In genomic region chr10:42953601-42954000, GRCm38 (mm10) we compare ENCODE assay signal across 30 mouse cellular contexts.
"Had no signal": no experiment of that assay in that cellular context is flagged by ENCODE, and none has a peak within 500 bp of the region (broad histone marks: within the 10 kb centered on the region; RNA-seq: fewer than 3 reads in every experiment).

No protein-coding gene starts in this region.

- H3K27ac ChIP-seq: limb, embryonic 10.5 days; limb, embryonic 12.5 days; limb, embryonic 13.5 days; limb, embryonic 15.5 days; liver, embryonic 12.5 days; liver, embryonic 13.5 days; liver, embryonic 14.5 days; liver, embryonic 15.5 days; lung, embryonic 15.5 days; macrophage; midbrain, embryonic 10.5 days; midbrain, embryonic 12.5 days; midbrain, embryonic 13.5 days; midbrain, embryonic 15.5 days had no signal

- H3K27me3 ChIP-seq: midbrain, embryonic 15.5 days had no signal

- H3K9ac ChIP-seq: limb, embryonic 12.5 days; limb, embryonic 13.5 days; limb, embryonic 15.5 days; liver, embryonic 12.5 days; liver, embryonic 13.5 days; liver, embryonic 14.5 days; liver, embryonic 15.5 days; liver, postnatal 0 days; lung, embryonic 14.5 days; lung, embryonic 15.5 days; midbrain, embryonic 12.5 days; midbrain, embryonic 13.5 days; midbrain, embryonic 15.5 days had no signal

- DNase-seq: left cerebral cortex, postnatal 4 days; liver; liver, embryonic 13.5 days; liver, postnatal 0 days; lung, adult 18-20 months; lung, adult 2 months; lung, embryonic 14.5 days; lung, postnatal 10 days; lung, postnatal 14 days; lung, postnatal 36 days; lung, postnatal 4 days had no signal

- H3K4me2 ChIP-seq: limb, embryonic 12.5 days; limb, embryonic 13.5 days; limb, embryonic 15.5 days; liver, embryonic 11.5 days; liver, embryonic 12.5 days; liver, embryonic 13.5 days; liver, embryonic 15.5 days; lung, embryonic 14.5 days; lung, embryonic 15.5 days; midbrain, embryonic 11.5 days; midbrain, embryonic 12.5 days; midbrain, embryonic 13.5 days; midbrain, embryonic 15.5 days had no signal

- H3K9me3 ChIP-seq: limb, embryonic 10.5 days; limb, embryonic 12.5 days; limb, embryonic 13.5 days; limb, embryonic 15.5 days; liver, embryonic 12.5 days; liver, embryonic 13.5 days; liver, embryonic 15.5 days; lung, embryonic 15.5 days; midbrain, embryonic 10.5 days; midbrain, embryonic 13.5 days; midbrain, embryonic 15.5 days had no signal

- H3K36me3 ChIP-seq: limb, embryonic 10.5 days; limb, embryonic 12.5 days; limb, embryonic 13.5 days; limb, embryonic 15.5 days; liver, embryonic 12.5 days; liver, embryonic 13.5 days; liver, embryonic 15.5 days; lung, embryonic 15.5 days; midbrain, embryonic 10.5 days; midbrain, embryonic 12.5 days; midbrain, embryonic 13.5 days; midbrain, embryonic 15.5 days had no signal

- ATAC-seq: liver, embryonic 12.5 days; liver, postnatal 0 days; lung, postnatal 0 days; midbrain, embryonic 13.5 days; midbrain, embryonic 15.5 days; midbrain, embryonic 16.5 days had no signal

- H3K4me3 ChIP-seq: limb, embryonic 10.5 days; limb, embryonic 12.5 days; limb, embryonic 13.5 days; limb, embryonic 15.5 days; liver, embryonic 12.5 days; liver, embryonic 13.5 days; liver, embryonic 15.5 days; lung, embryonic 15.5 days; megakaryocyte, embryonic 14.5 days; midbrain, embryonic 10.5 days; midbrain, embryonic 12.5 days; midbrain, embryonic 13.5 days; midbrain, embryonic 15.5 days; myocyte had no signal
